Mouse (Mus musculus) embryonic facial prominence, embryonic 15.5 days (tissue): ENCODE data around the gene Eps8l2. TPM values are rescaled to one million over a fixed set of nuclear protein-coding genes. Genes with fewer than 3 reads are reported as not detected.

Source experiments
- ATAC-seq: fragments of 200-750 bp; cut with Nextera tagmentation; 2 replicates; pipeline ENCODE4 v1.8.0; 2017; ENCODE audit warnings: low read depth, moderate TSS enrichment; ENCODE audit not compliant: insufficient number of reproducible peaks, low FRiP score, low TSS enrichment
- H3K27ac ChIP-seq: fragments of 300-500 bp; sonication (generic); replicated peaks from 2 replicates; pipeline ENCODE4 v1.5.1; 2015; ENCODE audit warnings: mild to moderate bottlenecking, inconsistent platforms
- H3K27me3 ChIP-seq: fragments of 300-500 bp; sonication (generic); 2 replicates; pipeline ENCODE4 v1.6.1; 2015; ENCODE audit warnings: inconsistent platforms
- H3K36me3 ChIP-seq: fragments of 300-500 bp; sonication (generic); 2 replicates; pipeline ENCODE4 v1.6.1; 2015; ENCODE audit warnings: mild to moderate bottlenecking, inconsistent platforms
- H3K4me1 ChIP-seq: fragments of 300-500 bp; sonication (generic); 2 replicates; pipeline ENCODE4 v1.6.1; 2015; ENCODE audit warnings: inconsistent platforms
- H3K4me2 ChIP-seq: fragments of 300-500 bp; sonication (generic); replicated peaks from 2 replicates; pipeline ENCODE4 v1.6.1; 2015; ENCODE audit warnings: mild to moderate bottlenecking, inconsistent platforms
- H3K4me3 ChIP-seq: fragments of 300-500 bp; sonication (generic); replicated peaks from 2 replicates; pipeline ENCODE4 v1.5.1; 2015; ENCODE audit warnings: mild to moderate bottlenecking, inconsistent platforms
- H3K9ac ChIP-seq: fragments of 300-500 bp; sonication (generic); 2 replicates; pipeline ENCODE4 v1.6.1; 2015; ENCODE audit warnings: inconsistent platforms
- H3K9me3 ChIP-seq: fragments of 300-500 bp; sonication (generic); replicated peaks from 2 replicates; pipeline ENCODE4 v1.6.1; 2016; ENCODE audit warnings: inconsistent platforms
- WGBS: fragments of 180-500 bp; shearing (Covaris S2); methylation state at CpG from one replicate; pipeline ENCODE4 v1.1.7; 2015; 5-methylcytosine and 5-hydroxymethylcytosine counted together
- polyA plus RNA-seq: library from polyadenylated mRNA; unstranded; fragments of >200 nt; fragmentation: Nextera tagmentation; extraction: Ambion mirVana; gene quantifications from 2 replicates; pipeline ENCODE4 v1.2.1, GENCODE M21; 2015

Gene Eps8l2
- polyA plus RNA-seq, 1 experiment from 2014 or later, result 40.5 TPM

- 76% methylated on average over 6 of the region's 6 CpGs for WGBS
- no peaks in the 10 kb centered on the region for H3K4me1 ChIP-seq
Observed at GRCm38 (mm10) chr7:141351061-141351460, 12.4 kb downstream of the Eps8l2 start.

GRCm38 (mm10) chr7:141355051-141355450, 16.4 kb downstream of the Eps8l2 start:
- Histone ChIP-seq H3K36me3 (no peaks in the 10 kb centered on the region), H3K4me1 (no peaks in the 10 kb centered on the region), H3K27me3 (no peaks in the 10 kb centered on the region), H3K27ac (no peak overlapping the region), H3K9me3 (no peaks in the 10 kb centered on the region), H3K4me3 (no peak overlapping the region), H3K9ac (no peak overlapping the region), H3K4me2 (no peak overlapping the region)
- 78% methylated on average over 8 of the region's 8 CpGs for WGBS
- ATAC-seq, result peak; percentile 53; the same call in 1 of the 2 replicates

More at GRCm38 (mm10) chr7:141351061-141351460, 12.4 kb downstream of the Eps8l2 start:
- Histone ChIP-seq H3K4me3 (no peak overlapping the region), H3K36me3 (no peaks in the 10 kb centered on the region), H3K9me3 (no peaks in the 10 kb centered on the region), H3K27me3 (no peaks in the 10 kb centered on the region), H3K4me2 (no peak overlapping the region), H3K27ac (no peak overlapping the region), H3K9ac (no peak overlapping the region)
- ATAC-seq, result no peak

GRCm38 (mm10) chr7:141355626-141356326, 17.1 kb downstream of the Eps8l2 start:
- H3K4me1 ChIP-seq, result no peaks in the 10 kb centered on the region
- H3K4me2 ChIP-seq, result no peak overlapping the region
- H3K36me3 ChIP-seq, result no peaks in the 10 kb centered on the region
- ATAC-seq, result no peak
- 51% methylated on average over 12 of the region's 12 CpGs for whole genome bisulfite sequencing
- no peak overlapping the region for H3K27ac ChIP-seq
- no peaks in the 10 kb centered on the region for H3K9me3 ChIP-seq
- H3K4me3 ChIP-seq, result no peak overlapping the region
- H3K9ac ChIP-seq, result no peak overlapping the region
- peaks cover 7% of the 10 kb centered on the region for H3K27me3 ChIP-seq

- Histone ChIP-seq H3K4me2 (no peak overlapping the region), H3K9me3 (no peaks in the 10 kb centered on the region), H3K27ac (no peak overlapping the region), H3K4me1 (0 out of 2 replicates have a peak, but pooled peaks cover 8% of the 10 kb centered on the region), H3K9ac (no peak overlapping the region), H3K36me3 (no peaks in the 10 kb centered on the region), H3K4me3 (no peak overlapping the region), H3K27me3 (peaks cover 19% of the 10 kb centered on the region)
- WGBS, result 69% methylated on average over 14 of the region's 14 CpGs
- no peak for ATAC-seq
Observed at GRCm38 (mm10) chr7:141356971-141357370, 18.3 kb downstream of the Eps8l2 start.

GRCm38 (mm10) chr7:141361510-141361909, 22.8 kb downstream of the Eps8l2 start:
- peaks cover 25% of the 10 kb centered on the region for H3K27me3 ChIP-seq
- ATAC-seq, result peak; percentile 56; the same call in 1 of the 2 replicates
- 0 out of 2 replicates have a peak, but pooled peaks cover 8% of the 10 kb centered on the region for H3K4me1 ChIP-seq
- 15% methylated on average over 24 of the region's 24 CpGs for WGBS
- no peaks in the 10 kb centered on the region for H3K9me3 ChIP-seq
- H3K36me3 ChIP-seq, result no peaks in the 10 kb centered on the region
- no peak overlapping the region for H3K4me2 ChIP-seq
- H3K4me3 ChIP-seq, result no peak overlapping the region
- H3K27ac ChIP-seq, result no peak overlapping the region
- H3K9ac ChIP-seq, result no peak overlapping the region

- H3K9me3 ChIP-seq, result no peaks in the 10 kb centered on the region
Observed at GRCm38 (mm10) chr7:141363106-141363751, 24.5 kb downstream of the Eps8l2 start.

GRCm38 (mm10) chr7:141363752-141364125, 25.1 kb downstream of the Eps8l2 start:
- 0 out of 2 replicates have a peak, but pooled peaks have one; percentile 3 for ATAC-seq
- 52% methylated on average over 2 of the region's 2 CpGs for WGBS

More at GRCm38 (mm10) chr7:141363106-141363751, 24.5 kb downstream of the Eps8l2 start:
- H3K27me3 ChIP-seq, result peaks cover 25% of the 10 kb centered on the region
- no peak overlapping the region for H3K4me2 ChIP-seq
- 51% methylated on average over 4 of the region's 4 CpGs for WGBS
- 0 out of 2 replicates have a peak, but pooled peaks have one; percentile 25 for ATAC-seq
- H3K36me3 ChIP-seq, result no peaks in the 10 kb centered on the region
- H3K4me3 ChIP-seq, result no peak overlapping the region
- H3K27ac ChIP-seq, result no peak overlapping the region
- 0 out of 2 replicates have a peak, but pooled peaks cover 8% of the 10 kb centered on the region for H3K4me1 ChIP-seq
- H3K9ac ChIP-seq, result no peak overlapping the region

GRCm38 (mm10) chr7:141364349-141365048, 25.8 kb downstream of the Eps8l2 start:
- Histone ChIP-seq H3K4me2 (no peak overlapping the region), H3K27ac (no peak overlapping the region), H3K9me3 (no peaks in the 10 kb centered on the region), H3K4me3 (no peak overlapping the region), H3K9ac (no peak overlapping the region), H3K4me1 (0 out of 2 replicates have a peak, but pooled peaks cover 8% of the 10 kb centered on the region), H3K36me3 (no peaks in the 10 kb centered on the region), H3K27me3 (peaks cover 25% of the 10 kb centered on the region)
- 74% methylated on average over 5 of the region's 5 CpGs for whole genome bisulfite sequencing
- no peak for ATAC-seq

More at GRCm38 (mm10) chr7:141363752-141364125, 25.1 kb downstream of the Eps8l2 start:
- Histone ChIP-seq H3K4me1 (0 out of 2 replicates have a peak, but pooled peaks cover 8% of the 10 kb centered on the region), H3K9me3 (no peaks in the 10 kb centered on the region), H3K36me3 (no peaks in the 10 kb centered on the region), H3K9ac (no peak overlapping the region), H3K4me3 (no peak overlapping the region), H3K27me3 (peaks cover 25% of the 10 kb centered on the region), H3K4me2 (no peak overlapping the region), H3K27ac (no peak overlapping the region)

GRCm38 (mm10) chr7:141365049-141365445, 26.4 kb downstream of the Eps8l2 start:
- no peak for ATAC-seq
- Histone ChIP-seq H3K4me3 (no peak overlapping the region), H3K9ac (no peak overlapping the region), H3K27me3 (peaks cover 25% of the 10 kb centered on the region), H3K27ac (no peak overlapping the region), H3K36me3 (no peaks in the 10 kb centered on the region), H3K4me2 (no peak overlapping the region), H3K4me1 (0 out of 2 replicates have a peak, but pooled peaks cover 8% of the 10 kb centered on the region), H3K9me3 (no peaks in the 10 kb centered on the region)
- WGBS, result 46% methylated on average over 3 of the region's 3 CpGs

GRCm38 (mm10) chr7:141367358-141367757, 28.7 kb downstream of the Eps8l2 start:
- Histone ChIP-seq H3K4me2 (no peak overlapping the region), H3K9ac (no peak overlapping the region), H3K4me1 (no peaks in the 10 kb centered on the region), H3K36me3 (no peaks in the 10 kb centered on the region), H3K9me3 (no peaks in the 10 kb centered on the region), H3K27ac (no peak overlapping the region), H3K27me3 (peaks cover 2% of the 10 kb centered on the region; the same call in 1 of the 2 replicates), H3K4me3 (no peak overlapping the region)
- 74% methylated on average over 4 of the region's 4 CpGs for WGBS
- ATAC-seq, result no peak

- no peaks in the 10 kb centered on the region for H3K27me3 ChIP-seq
- no peak for ATAC-seq
- H3K9ac ChIP-seq, result no peak overlapping the region
- H3K4me2 ChIP-seq, result no peak overlapping the region
- H3K36me3 ChIP-seq, result no peaks in the 10 kb centered on the region
- H3K27ac ChIP-seq, result no peak overlapping the region
- no peaks in the 10 kb centered on the region for H3K9me3 ChIP-seq
- no peaks in the 10 kb centered on the region for H3K4me1 ChIP-seq
- WGBS, result 70% methylated on average over 5 of the region's 5 CpGs
- no peak overlapping the region for H3K4me3 ChIP-seq
Observed at GRCm38 (mm10) chr7:141369918-141370317, 31.2 kb downstream of the Eps8l2 start.
